9 mouse cellular contexts compared by ENCODE assay signal in genomic region chr6:34879911-34880475, GRCm38 (mm10). TPM values are rescaled to one million over a fixed set of nuclear protein-coding genes. Genes with fewer than 3 reads are reported as not detected.
DNase-seq lines count a peak whose midpoint lies in the region; ATAC-seq and TF ChIP-seq lines count a peak whose summit lies in the region.
"Had no signal": no experiment of that assay in that cellular context is flagged by ENCODE, and none has a peak within 500 bp of the region (broad histone marks: within the 10 kb centered on the region; RNA-seq: fewer than 3 reads in every experiment).

No protein-coding gene starts in this region.

- no peak for TF ChIP-seq POLR2A in testis, adult 2 months (IDR thresholded peaks at IDR 0.05; ENCODE audit: control insufficient read depth, low read depth, low read length)
- no peak for TF ChIP-seq POLR2A in small intestine, adult 2 months (IDR thresholded peaks at IDR 0.05; ENCODE audit: low read depth, low read length)

- no peak overlapping the region for H3K9ac ChIP-seq in liver, postnatal 0 days (replicated peaks)
- H3K9ac ChIP-seq: liver, embryonic 15.5 days had no signal

- no peak overlapping the region for H3K4me2 ChIP-seq in liver, postnatal 0 days (ENCODE audit: low read depth, low read length)
- H3K4me2 ChIP-seq: liver, embryonic 15.5 days had no signal

- no peak overlapping the region for H3K27ac ChIP-seq in testis, adult 2 months (ENCODE audit: control insufficient read depth, insufficient read depth, low read depth, low read length)
- H3K27ac ChIP-seq in liver, postnatal 0 days (ENCODE audit: low read depth) = no peak overlapping the region
- no peak overlapping the region for H3K27ac ChIP-seq in small intestine, adult 2 months (ENCODE audit: insufficient read depth, low read depth, low read length)
- H3K27ac ChIP-seq: liver, embryonic 15.5 days had no signal

- no peak overlapping the region for H3K4me3 ChIP-seq in testis, adult 2 months (ENCODE audit: control insufficient read depth, low read depth, low read length)
- H3K4me3 ChIP-seq in liver, postnatal 0 days (ENCODE audit: low read depth, low read length) = no peak overlapping the region
- H3K4me3 ChIP-seq in small intestine, adult 2 months (ENCODE audit: low read depth, low read length) = no peak overlapping the region
- H3K4me3 ChIP-seq: liver, embryonic 15.5 days had no signal

- DNase-seq in adrenal gland, postnatal 10 days = peak; percentile 66
- DNase-seq in adrenal gland, adult 8-10 months = no peak
- DNase-seq in testis, postnatal 14 days (ENCODE audit: low spot score) = no peak
- no peak for DNase-seq in liver, postnatal 0 days
- no peak for DNase-seq in Muller cell, postnatal 12 days (ENCODE audit: inconsistent ontology term)

- 58% methylated on average over 6 of the region's 6 CpGs for WGBS in liver, postnatal 0 days (ENCODE audit: insufficient replicate concordance)
- WGBS in small intestine, adult 2 months = 60% methylated on average over 6 of the region's 6 CpGs

- H3K27me3 ChIP-seq in testis, adult 2 months (ENCODE audit: control insufficient read depth, insufficient read depth, low read length) = no peaks in the 10 kb centered on the region
- H3K27me3 ChIP-seq in liver, postnatal 0 days (ENCODE audit: insufficient read depth, low read length) = no peaks in the 10 kb centered on the region
- no peaks in the 10 kb centered on the region for H3K27me3 ChIP-seq in small intestine, adult 2 months (ENCODE audit: control insufficient read depth, insufficient read depth, low read length)
- H3K27me3 ChIP-seq: liver, embryonic 15.5 days had no signal

- H3K4me1 ChIP-seq in testis, adult 2 months (ENCODE audit: control insufficient read depth, insufficient read depth, low read length) = peaks cover 9% of the 10 kb centered on the region
- H3K4me1 ChIP-seq in liver, postnatal 0 days (ENCODE audit: insufficient read depth) = peaks cover 33% of the 10 kb centered on the region
- H3K4me1 ChIP-seq in small intestine, adult 2 months (ENCODE audit: control insufficient read depth, insufficient read depth, insufficient read length, low read length) = peaks cover 4% of the 10 kb centered on the region; the same call in 1 of the 2 replicates

- ATAC-seq in frontal cortex, adult (ENCODE audit: low TSS enrichment) = peak; percentile 48
- ATAC-seq in liver, postnatal 0 days = no peak

- TF ChIP-seq EP300 in liver, postnatal 0 days (IDR thresholded peaks at IDR 0.05; ENCODE audit: low read depth) = no peak

- no peaks in the 10 kb centered on the region for H3K9me3 ChIP-seq in liver, postnatal 0 days (ENCODE audit: low read length)
- H3K9me3 ChIP-seq: liver, embryonic 15.5 days had no signal

- H3K36me3 ChIP-seq in testis, adult 2 months (ENCODE audit: control insufficient read depth, insufficient read depth, low read length) = no peaks in the 10 kb centered on the region; the same call in 1 of the 2 replicates
- H3K36me3 ChIP-seq in liver, postnatal 0 days (replicated peaks; ENCODE audit: insufficient read depth, low read length) = peaks cover 34% of the 10 kb centered on the region
- H3K36me3 ChIP-seq in small intestine, adult 2 months (ENCODE audit: control insufficient read depth, insufficient read depth, low read length) = no peaks in the 10 kb centered on the region; the same call in 1 of the 2 replicates

- TF ChIP-seq CTCF in testis, adult 2 months (IDR thresholded peaks at IDR 0.05; ENCODE audit: control insufficient read depth, insufficient read depth, insufficient replicate concordance, low read depth, low read length) = peak; percentile 5; the same call in 1 of the 2 replicates
- peak; percentile 68 for TF ChIP-seq CTCF in liver, postnatal 0 days (IDR thresholded peaks at IDR 0.05; ENCODE audit: low read depth)
- TF ChIP-seq CTCF in small intestine, adult 2 months (IDR thresholded peaks at IDR 0.05; ENCODE audit: extremely low read depth, insufficient read length, insufficient replicate concordance, low read depth, low read length) = peak; percentile 54; the same call in 1 of the 2 replicates

RNA-seq across cellular contexts. Expression of gene Cyren, which starts 2.1 kb away (rescaled TPM):
- 1 to 10 TPM; 6.2 to 8.8 TPM for total RNA-seq in adrenal gland, postnatal 10 days (2021)
- 1 to 10 TPM; 6.9 to 9.0 (median 7.9) TPM for total RNA-seq in adrenal gland, adult 8-10 months (2022)
- 1.2 and 1.7 TPM in 2 replicates for polyA plus RNA-seq in testis, adult 2 months (2012; rRNA removed)
- 4.5 and 4.9 TPM in 2 replicates for polyA plus RNA-seq in liver, postnatal 0 days (2015; fragmentation: Nextera tagmentation; extraction: Ambion mirVana)
- 1.4 and 1.6 TPM in 2 replicates for polyA plus RNA-seq in small intestine, adult 2 months (2012; rRNA removed)

RNA-seq across cellular contexts. Expression of gene Tmem140, which starts 17.0 kb away (rescaled TPM):
- total RNA-seq in adrenal gland, postnatal 10 days (2021) = 10 to 100 TPM; 23.8 to 34.7 TPM
- 10 to 100 TPM; 14.1 to 33.3 (median 18.4) TPM for total RNA-seq in adrenal gland, adult 8-10 months (2022)
- 1.1 and 1.3 TPM in 2 replicates for polyA plus RNA-seq in testis, adult 2 months (2012; rRNA removed)
- polyA plus RNA-seq in liver, postnatal 0 days (2015; fragmentation: Nextera tagmentation; extraction: Ambion mirVana) = 12.6 and 17.0 TPM in 2 replicates
- polyA plus RNA-seq in small intestine, adult 2 months (2012; rRNA removed) = 10.3 and 51.1 TPM in 2 replicates

RNA-seq across cellular contexts. Expression of gene Wdr91, which starts 30.7 kb away (rescaled TPM):
- total RNA-seq in adrenal gland, postnatal 10 days (2021) = 10 to 100 TPM; 21.0 to 27.3 TPM
- 10 to 100 TPM; 11.2 to 24.0 (median 17.3) TPM for total RNA-seq in adrenal gland, adult 8-10 months (2022)
- polyA plus RNA-seq in testis, adult 2 months (2012; rRNA removed) = 3.4 and 3.8 TPM in 2 replicates
- polyA plus RNA-seq in liver, postnatal 0 days (2015; fragmentation: Nextera tagmentation; extraction: Ambion mirVana) = 5.5 and 5.7 TPM in 2 replicates
- polyA plus RNA-seq in small intestine, adult 2 months (2012; rRNA removed) = 3.3 and 4.7 TPM in 2 replicates

RNA-seq across cellular contexts. Expression of gene Stra8, which starts 40.0 kb away (rescaled TPM):
- total RNA-seq in adrenal gland, postnatal 10 days (2021) = not detected
- not detected for total RNA-seq in adrenal gland, adult 8-10 months (2022)
- 9.3 and 9.4 TPM in 2 replicates for polyA plus RNA-seq in testis, adult 2 months (2012; rRNA removed)
- not detected in 2 replicates for polyA plus RNA-seq in liver, postnatal 0 days (2015; fragmentation: Nextera tagmentation; extraction: Ambion mirVana)
- polyA plus RNA-seq in small intestine, adult 2 months (2012; rRNA removed) = not detected in 2 replicates
- polyA plus RNA-seq: liver, embryonic 15.5 days had no signal

Comparison
In these comparisons a context has a peak if more than half of its experiments do, and no peak if none do; other contexts are left out.
1. CTCF ChIP-seq: peak in every context shown above with its lines; median percentile 68 in liver, postnatal 0 days; 54 in small intestine, adult 2 months; 5 in testis, adult 2 months.